Mouse (Mus musculus) midbrain, embryonic 13.5 days (tissue): Measurements from ENCODE around the gene Tbc1d17. TPM values are rescaled to one million over a fixed set of nuclear protein-coding genes. Genes with fewer than 3 reads are reported as not detected.

ENCODE experiments used
- ATAC-seq: fragments of 200-750 bp; cut with Nextera tagmentation; 2 replicates; pipeline ENCODE4 v1.8.0; 2017; ENCODE audit warnings: mild to moderate bottlenecking, moderate TSS enrichment, moderate library complexity
- H3K27ac ChIP-seq: fragments of 300-500 bp; sonication (generic); 2 replicates; pipeline ENCODE4 v1.5.1; 2015; ENCODE audit warnings: inconsistent platforms, mild to moderate bottlenecking, moderate library complexity
- H3K27me3 ChIP-seq: fragments of 300-500 bp; sonication (generic); 2 replicates; pipeline ENCODE4 v1.6.1; 2015; ENCODE audit warnings: mild to moderate bottlenecking, inconsistent platforms
- H3K36me3 ChIP-seq: fragments of 300-500 bp; sonication (generic); 2 replicates; pipeline ENCODE4 v1.6.1; 2015; ENCODE audit warnings: mild to moderate bottlenecking, inconsistent platforms
- H3K4me1 ChIP-seq: fragments of 300-500 bp; sonication (generic); replicated peaks from 2 replicates; pipeline ENCODE4 v1.6.1; 2015; ENCODE audit warnings: inconsistent platforms
- H3K4me2 ChIP-seq: fragments of 300-500 bp; sonication (generic); replicated peaks from 2 replicates; pipeline ENCODE4 v1.6.1; 2015; ENCODE audit warnings: moderate library complexity, mild to moderate bottlenecking, inconsistent platforms
- H3K4me3 ChIP-seq: fragments of 300-500 bp; sonication (generic); replicated peaks from 2 replicates; pipeline ENCODE4 v1.5.1; 2015; ENCODE audit warnings: mild to moderate bottlenecking, inconsistent platforms
- H3K9ac ChIP-seq: fragments of 300-500 bp; sonication (generic); replicated peaks from 2 replicates; pipeline ENCODE4 v1.6.1; 2015; ENCODE audit warnings: mild to moderate bottlenecking, inconsistent platforms
- H3K9me3 ChIP-seq: fragments of 300-500 bp; sonication (generic); 2 replicates; pipeline ENCODE4 v1.6.1; 2016; ENCODE audit warnings: mild to moderate bottlenecking, inconsistent platforms
- WGBS: fragments of 180-500 bp; shearing (Covaris S2); methylation state at CpG from one replicate; pipeline ENCODE4 v1.1.7; 2015; 5-methylcytosine and 5-hydroxymethylcytosine counted together
- polyA plus RNA-seq: library from polyadenylated mRNA; unstranded; fragments of >200 nt; fragmentation: Nextera tagmentation; extraction: Ambion mirVana; gene quantifications from 2 replicates; pipeline ENCODE4 v1.2.1, GENCODE M21; 2015

The Tbc1d17 gene
- polyA plus RNA-seq, 1 experiment from 2014 or later, result 109 TPM

- Histone ChIP-seq H3K9ac (peak overlapping the region; percentile 99), H3K4me2 (peak overlapping the region; percentile 96), H3K36me3 (peaks cover 42% of the 10 kb centered on the region), H3K9me3 (no peaks in the 10 kb centered on the region), H3K4me1 (peaks cover 55% of the 10 kb centered on the region), H3K27me3 (no peaks in the 10 kb centered on the region), H3K4me3 (peak overlapping the region; percentile 85), H3K27ac (no peak overlapping the region)
- 43% methylated on average over 9 of the region's 9 CpGs for WGBS
- no peak for ATAC-seq
Measured at GRCm38 (mm10) chr7:44867802-44868201, 18.9 kb upstream of the Tbc1d17 start.

- H3K27ac ChIP-seq, result 0 out of 2 replicates have a peak overlapping the region, but pooled peaks have one; percentile 25
- H3K4me3 ChIP-seq, result peak overlapping the region; percentile 85
- peak overlapping the region; percentile 99 for H3K9ac ChIP-seq
- ATAC-seq, result no peak
- H3K9me3 ChIP-seq, result no peaks in the 10 kb centered on the region
- H3K4me1 ChIP-seq, result peaks cover 55% of the 10 kb centered on the region
- H3K27me3 ChIP-seq, result no peaks in the 10 kb centered on the region
- H3K36me3 ChIP-seq, result peaks cover 49% of the 10 kb centered on the region
- WGBS, result 76% methylated on average over 19 of the region's 19 CpGs
- H3K4me2 ChIP-seq, result peak overlapping the region; percentile 96
Measured at GRCm38 (mm10) chr7:44867010-44867702, 18.3 kb upstream of the Tbc1d17 start.

GRCm38 (mm10) chr7:44866276-44867009, 17.6 kb upstream of the Tbc1d17 start:
- Histone ChIP-seq H3K27ac (peak overlapping the region; percentile 25), H3K4me3 (peak overlapping the region; percentile 85), H3K9ac (peak overlapping the region; percentile 99), H3K4me1 (peaks cover 57% of the 10 kb centered on the region), H3K4me2 (peak overlapping the region; percentile 96), H3K27me3 (no peaks in the 10 kb centered on the region), H3K36me3 (peaks cover 56% of the 10 kb centered on the region), H3K9me3 (no peaks in the 10 kb centered on the region)
- no peak for ATAC-seq
- WGBS, result 62% methylated on average over 15 of the region's 15 CpGs

GRCm38 (mm10) chr7:44864595-44865542, 16.0 kb upstream of the Tbc1d17 start:
- H3K4me2 ChIP-seq, result peak overlapping the region; percentile 96; the same call in 1 of the 2 replicates
- 0 out of 2 replicates have a peak overlapping the region, but pooled peaks have one; percentile 16 for H3K9ac ChIP-seq
- H3K4me1 ChIP-seq, result peaks cover 56% of the 10 kb centered on the region
- H3K27me3 ChIP-seq, result no peaks in the 10 kb centered on the region
- WGBS, result 84% methylated on average over 24 of the region's 24 CpGs
- H3K4me3 ChIP-seq, result no peak overlapping the region
- no peaks in the 10 kb centered on the region for H3K9me3 ChIP-seq
- 0 out of 2 replicates have a peak overlapping the region, but pooled peaks have one; percentile 44 for H3K27ac ChIP-seq
- peaks cover 64% of the 10 kb centered on the region for H3K36me3 ChIP-seq
- no peak for ATAC-seq

GRCm38 (mm10) chr7:44863982-44864494, 15.2 kb upstream of the Tbc1d17 start:
- H3K36me3 ChIP-seq, result peaks cover 67% of the 10 kb centered on the region
- no peak for ATAC-seq

GRCm38 (mm10) chr7:44863210-44863609, 14.3 kb upstream of the Tbc1d17 start:
- ATAC-seq, result no peak
- Histone ChIP-seq H3K9me3 (no peaks in the 10 kb centered on the region), H3K27me3 (no peaks in the 10 kb centered on the region), H3K4me3 (no peak overlapping the region), H3K4me1 (peaks cover 63% of the 10 kb centered on the region), H3K27ac (no peak overlapping the region), H3K9ac (no peak overlapping the region), H3K4me2 (no peak overlapping the region), H3K36me3 (peaks cover 67% of the 10 kb centered on the region)
- WGBS, result 90% methylated on average over 14 of the region's 14 CpGs

More at GRCm38 (mm10) chr7:44863982-44864494, 15.2 kb upstream of the Tbc1d17 start:
- Histone ChIP-seq H3K9ac (no peak overlapping the region), H3K4me3 (no peak overlapping the region; the same call in 1 of the 2 replicates), H3K27ac (no peak overlapping the region), H3K9me3 (no peaks in the 10 kb centered on the region), H3K27me3 (no peaks in the 10 kb centered on the region), H3K4me2 (no peak overlapping the region), H3K4me1 (peaks cover 60% of the 10 kb centered on the region)
- WGBS, result 86% methylated on average over 11 of the region's 11 CpGs

GRCm38 (mm10) chr7:44862434-44862833, 13.6 kb upstream of the Tbc1d17 start:
- H3K9me3 ChIP-seq, result no peaks in the 10 kb centered on the region
- H3K4me3 ChIP-seq, result no peak overlapping the region
- peaks cover 67% of the 10 kb centered on the region for H3K36me3 ChIP-seq
- H3K4me1 ChIP-seq, result peaks cover 63% of the 10 kb centered on the region
- H3K27ac ChIP-seq, result no peak overlapping the region
- no peaks in the 10 kb centered on the region for H3K27me3 ChIP-seq
- WGBS, result 83% methylated on average over 8 of the region's 8 CpGs
- no peak for ATAC-seq
- no peak overlapping the region for H3K4me2 ChIP-seq
- no peak overlapping the region for H3K9ac ChIP-seq

GRCm38 (mm10) chr7:44861429-44861816, 12.5 kb upstream of the Tbc1d17 start:
- Histone ChIP-seq H3K36me3 (peaks cover 61% of the 10 kb centered on the region), H3K9me3 (no peaks in the 10 kb centered on the region), H3K27ac (peak overlapping the region; percentile 51; the same call in 1 of the 2 replicates), H3K4me1 (peaks cover 57% of the 10 kb centered on the region), H3K27me3 (no peaks in the 10 kb centered on the region), H3K4me2 (no peak overlapping the region), H3K9ac (no peak overlapping the region), H3K4me3 (no peak overlapping the region)
- 80% methylated on average over 14 of the region's 14 CpGs for WGBS
- ATAC-seq, result no peak

- ATAC-seq, result peak; percentile 55
- Histone ChIP-seq H3K4me2 (no peak overlapping the region), H3K9ac (no peak overlapping the region), H3K27me3 (no peaks in the 10 kb centered on the region), H3K4me1 (peaks cover 57% of the 10 kb centered on the region), H3K36me3 (peaks cover 55% of the 10 kb centered on the region), H3K9me3 (no peaks in the 10 kb centered on the region), H3K27ac (peak overlapping the region; percentile 51), H3K4me3 (peak overlapping the region; percentile 4; the same call in 1 of the 2 replicates)
- WGBS, result 54% methylated on average over 22 of the region's 22 CpGs
Measured at GRCm38 (mm10) chr7:44860576-44861428, 11.9 kb upstream of the Tbc1d17 start.

GRCm38 (mm10) chr7:44859896-44860295, 11.0 kb upstream of the Tbc1d17 start:
- Histone ChIP-seq H3K36me3 (peaks cover 46% of the 10 kb centered on the region), H3K9ac (no peak overlapping the region), H3K4me3 (no peak overlapping the region), H3K27ac (no peak overlapping the region), H3K4me2 (no peak overlapping the region), H3K9me3 (no peaks in the 10 kb centered on the region), H3K4me1 (peaks cover 57% of the 10 kb centered on the region), H3K27me3 (no peaks in the 10 kb centered on the region)
- 90% methylated on average over 11 of the region's 11 CpGs for whole genome bisulfite sequencing
- ATAC-seq, result no peak
